In genomic region chr7:116609406-116609805, GRCm38 (mm10) we compare ENCODE assay signal across 17 mouse cellular contexts.
A peak's percentile ranks its signal among the peaks of the same experiment; 100 is the strongest.
DNase-seq lines count a peak whose midpoint lies in the region; TF ChIP-seq lines count a peak whose summit lies in the region.
"Had no signal": no experiment of that assay in that cellular context is flagged by ENCODE, and none has a peak within 500 bp of the region (broad histone marks: within the 10 kb centered on the region; RNA-seq: fewer than 3 reads in every experiment).

No protein-coding gene starts in this region.

- no peak overlapping the region for H3K4me3 ChIP-seq in testis, adult 2 months (ENCODE audit: control insufficient read depth, low read depth, low read length)
- H3K4me3 ChIP-seq: embryonic facial prominence, embryonic 13.5 days; embryonic facial prominence, embryonic 15.5 days; erythroblast, embryonic 14.5 days; forebrain, embryonic 10.5 days; forebrain, embryonic 12.5 days had no signal

- TF ChIP-seq CTCF in testis, adult 2 months (IDR thresholded peaks at IDR 0.05; ENCODE audit: control insufficient read depth, insufficient read depth, insufficient replicate concordance, low read depth, low read length) = no peak

- peaks cover 3% of the 10 kb centered on the region; the same call in 1 of the 2 replicates for H3K4me1 ChIP-seq in testis, adult 2 months (ENCODE audit: control insufficient read depth, insufficient read depth, low read length)

- H3K27me3 ChIP-seq in testis, adult 2 months (ENCODE audit: control insufficient read depth, insufficient read depth, low read length) = no peaks in the 10 kb centered on the region
- H3K27me3 ChIP-seq: embryonic facial prominence, embryonic 13.5 days; embryonic facial prominence, embryonic 15.5 days; forebrain, embryonic 12.5 days had no signal

- H3K27ac ChIP-seq in testis, adult 2 months (ENCODE audit: control insufficient read depth, insufficient read depth, low read depth, low read length) = peak overlapping the region; percentile 39
- H3K27ac ChIP-seq: embryonic facial prominence, embryonic 13.5 days; embryonic facial prominence, embryonic 15.5 days; forebrain, embryonic 10.5 days; forebrain, embryonic 12.5 days had no signal

- no peak for TF ChIP-seq POLR2A in testis, adult 2 months (IDR thresholded peaks at IDR 0.05; ENCODE audit: control insufficient read depth, low read depth, low read length)

- H3K36me3 ChIP-seq in testis, adult 2 months (ENCODE audit: control insufficient read depth, insufficient read depth, low read length) = no peaks in the 10 kb centered on the region
- H3K36me3 ChIP-seq: embryonic facial prominence, embryonic 13.5 days; embryonic facial prominence, embryonic 15.5 days; forebrain, embryonic 10.5 days; forebrain, embryonic 12.5 days had no signal

- DNase-seq in ovary, adult 18-20 months (ENCODE audit: low spot score) = peak; percentile 53
- DNase-seq in ovary, postnatal 10 days (ENCODE audit: low spot score) = no peak
- no peak for DNase-seq in testis, postnatal 10 days (ENCODE audit: low spot score)
- DNase-seq in thymus, postnatal 14 days = no peak
- DNase-seq: adrenal gland, adult 2 months; adrenal gland, postnatal 10 days; adrenal gland, postnatal 25 days; cerebellum, adult 11 months; cerebellum, adult 8-10 months; cerebellum, postnatal 36 days; embryo, embryonic 11 days had no signal
